ENCODE assay signal across 16 mouse cellular contexts in the genomic region with DNA sequence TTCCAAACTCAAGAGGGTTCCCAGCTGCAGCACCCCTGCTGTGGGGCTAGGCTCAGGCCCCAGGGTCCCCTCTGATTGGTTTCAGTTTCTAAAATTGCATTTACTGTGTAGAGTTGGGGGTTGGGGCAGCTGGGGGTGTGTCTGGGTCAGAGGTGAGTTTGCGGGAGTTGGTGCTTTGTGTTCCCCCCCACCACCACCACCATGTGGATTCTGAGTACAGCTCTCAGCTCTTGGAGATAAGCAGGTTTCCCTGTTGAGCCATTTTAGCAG. TPM values are rescaled to one million over a fixed set of nuclear protein-coding genes. Genes with fewer than 3 reads are reported as not detected.
DNase-seq lines count a peak whose midpoint lies in the region; ATAC-seq and TF ChIP-seq lines count a peak whose summit lies in the region.
"Had no signal": no experiment of that assay in that cellular context is flagged by ENCODE, and none has a peak within 500 bp of the region (broad histone marks: within the 10 kb centered on the region; RNA-seq: fewer than 3 reads in every experiment).

No protein-coding gene starts in this region.

- peaks cover 45% of the 10 kb centered on the region for H3K4me1 ChIP-seq in kidney, embryonic 14.5 days (ENCODE audit: control insufficient read depth, insufficient read depth, low read length)
- peaks cover 34% of the 10 kb centered on the region for H3K4me1 ChIP-seq in midbrain, embryonic 12.5 days
- H3K4me1 ChIP-seq in midbrain, postnatal 0 days (ENCODE audit: insufficient read depth, low read length): 0 out of 2 replicates have a peak, but pooled peaks cover 3% of the 10 kb centered on the region
- H3K4me1 ChIP-seq in liver, embryonic 12.5 days: peaks cover 64% of the 10 kb centered on the region
- H3K4me1 ChIP-seq in stomach, postnatal 0 days (replicated peaks; ENCODE audit: control insufficient read depth, insufficient read depth): no peaks in the 10 kb centered on the region

- no peak overlapping the region for H3K4me3 ChIP-seq in kidney, embryonic 14.5 days (ENCODE audit: low read length)
- H3K4me3 ChIP-seq in midbrain, embryonic 12.5 days: no peak overlapping the region
- H3K4me3 ChIP-seq in midbrain, postnatal 0 days (ENCODE audit: low read depth, low read length): no peak overlapping the region
- no peak overlapping the region for H3K4me3 ChIP-seq in liver, embryonic 12.5 days
- no peak overlapping the region for H3K4me3 ChIP-seq in stomach, postnatal 0 days (ENCODE audit: low read depth, low read length)
- H3K4me3 ChIP-seq: embryonic facial prominence, embryonic 13.5 days; heart, adult 2 months had no signal

- DNase-seq in kidney, postnatal 14 days: no peak
- no peak for DNase-seq in midbrain, postnatal 0 days (ENCODE audit: low spot score)
- no peak for DNase-seq in stomach, postnatal 0 days (ENCODE audit: low spot score)
- DNase-seq in adrenal gland, postnatal 36 days: no peak
- DNase-seq: adrenal gland, postnatal 25 days; cerebellum, adult 2 months; gastrocnemius, postnatal 10 days; heart, adult 2 months; lung, postnatal 14 days; thymus, postnatal 36 days had no signal

- H3K9me3 ChIP-seq in kidney, embryonic 14.5 days (ENCODE audit: control insufficient read depth, low read length): no peaks in the 10 kb centered on the region
- H3K9me3 ChIP-seq in midbrain, embryonic 12.5 days: no peaks in the 10 kb centered on the region
- H3K9me3 ChIP-seq in midbrain, postnatal 0 days (ENCODE audit: low read length): no peaks in the 10 kb centered on the region
- H3K9me3 ChIP-seq in liver, embryonic 12.5 days (replicated peaks): no peaks in the 10 kb centered on the region
- H3K9me3 ChIP-seq in stomach, postnatal 0 days (ENCODE audit: control insufficient read depth, low read length): no peaks in the 10 kb centered on the region
- H3K9me3 ChIP-seq: embryonic facial prominence, embryonic 13.5 days had no signal

- peak; percentile 73; the same call in 1 of the 2 replicates for ATAC-seq in kidney, embryonic 14.5 days (ENCODE audit: low FRiP score, low TSS enrichment)
- ATAC-seq in midbrain, embryonic 12.5 days (ENCODE audit: low FRiP score, low read depth): peak; percentile 54; the same call in 1 of the 2 replicates
- ATAC-seq in midbrain, postnatal 0 days (ENCODE audit: low FRiP score): no peak
- peak; percentile 41; the same call in 1 of the 2 replicates for ATAC-seq in liver, embryonic 12.5 days
- ATAC-seq in stomach, postnatal 0 days (ENCODE audit: low FRiP score, low TSS enrichment): peak; percentile 32; the same call in 1 of the 2 replicates
- ATAC-seq: hindbrain, postnatal 0 days had no signal

- WGBS in kidney, embryonic 14.5 days: 25% methylated on average over 1 of the region's 1 CpGs
- WGBS in midbrain, embryonic 12.5 days: 30% methylated on average over 1 of the region's 1 CpGs
- 45% methylated on average over 1 of the region's 1 CpGs for WGBS in midbrain, postnatal 0 days
- WGBS in liver, embryonic 12.5 days (ENCODE audit: insufficient replicate concordance): 9% methylated on average over 1 of the region's 1 CpGs
- 27% methylated on average over 1 of the region's 1 CpGs for WGBS in stomach, postnatal 0 days

- no peaks in the 10 kb centered on the region for H3K27me3 ChIP-seq in kidney, embryonic 14.5 days (ENCODE audit: control insufficient read depth, insufficient read depth, low read length)
- H3K27me3 ChIP-seq in midbrain, embryonic 12.5 days: no peaks in the 10 kb centered on the region
- no peaks in the 10 kb centered on the region; the same call in 1 of the 2 replicates for H3K27me3 ChIP-seq in midbrain, postnatal 0 days (ENCODE audit: insufficient read depth, low read length)
- no peaks in the 10 kb centered on the region for H3K27me3 ChIP-seq in liver, embryonic 12.5 days (replicated peaks)
- no peaks in the 10 kb centered on the region for H3K27me3 ChIP-seq in stomach, postnatal 0 days (ENCODE audit: control insufficient read depth, insufficient read depth, low read length)
- H3K27me3 ChIP-seq: embryonic facial prominence, embryonic 13.5 days had no signal

- TF ChIP-seq EP300 in stomach, postnatal 0 days (optimal IDR thresholded peaks at IDR 0.05): no peak

- no peak overlapping the region for H3K9ac ChIP-seq in kidney, embryonic 14.5 days (ENCODE audit: low read depth, low read length)
- H3K9ac ChIP-seq in midbrain, embryonic 12.5 days (replicated peaks): no peak overlapping the region
- H3K9ac ChIP-seq in midbrain, postnatal 0 days (replicated peaks; ENCODE audit: low read length, poor library complexity, severe bottlenecking): no peak overlapping the region
- H3K9ac ChIP-seq in liver, embryonic 12.5 days: no peak overlapping the region
- H3K9ac ChIP-seq in stomach, postnatal 0 days (ENCODE audit: low read length): no peak overlapping the region
- H3K9ac ChIP-seq: embryonic facial prominence, embryonic 13.5 days; liver, embryonic 14.5 days had no signal

- H3K36me3 ChIP-seq in kidney, embryonic 14.5 days (ENCODE audit: control insufficient read depth, insufficient read depth, low read length): peaks cover 8% of the 10 kb centered on the region
- H3K36me3 ChIP-seq in midbrain, embryonic 12.5 days: no peaks in the 10 kb centered on the region
- H3K36me3 ChIP-seq in midbrain, postnatal 0 days (ENCODE audit: insufficient read depth, low read length): no peaks in the 10 kb centered on the region
- H3K36me3 ChIP-seq in liver, embryonic 12.5 days: 0 out of 2 replicates have a peak, but pooled peaks cover 3% of the 10 kb centered on the region
- H3K36me3 ChIP-seq in stomach, postnatal 0 days (ENCODE audit: control insufficient read depth, insufficient read depth, low read length): no peaks in the 10 kb centered on the region

- TF ChIP-seq CTCF in midbrain, postnatal 0 days (IDR thresholded peaks at IDR 0.05): no peak
- no peak for TF ChIP-seq CTCF in stomach, postnatal 0 days (IDR thresholded peaks at IDR 0.05; ENCODE audit: low read depth)

- no peak overlapping the region for H3K4me2 ChIP-seq in kidney, embryonic 14.5 days (replicated peaks; ENCODE audit: low read depth, low read length)
- no peak overlapping the region for H3K4me2 ChIP-seq in midbrain, embryonic 12.5 days (replicated peaks)
- H3K4me2 ChIP-seq in midbrain, postnatal 0 days (ENCODE audit: low read depth, low read length, poor library complexity, severe bottlenecking): no peak overlapping the region
- H3K4me2 ChIP-seq in liver, embryonic 12.5 days: no peak overlapping the region
- no peak overlapping the region for H3K4me2 ChIP-seq in stomach, postnatal 0 days (replicated peaks; ENCODE audit: low read depth)
- H3K4me2 ChIP-seq: embryonic facial prominence, embryonic 13.5 days had no signal

- H3K27ac ChIP-seq in kidney, embryonic 14.5 days (ENCODE audit: low read depth, low read length): peak overlapping the region; percentile 24; the same call in 1 of the 2 replicates
- H3K27ac ChIP-seq in midbrain, embryonic 12.5 days (replicated peaks): 0 out of 2 replicates have a peak overlapping the region, but pooled peaks have one; percentile 32
- no peak overlapping the region for H3K27ac ChIP-seq in midbrain, postnatal 0 days (ENCODE audit: low read depth, low read length)
- peak overlapping the region; percentile 16; the same call in 1 of the 2 replicates for H3K27ac ChIP-seq in liver, embryonic 12.5 days
- no peak overlapping the region for H3K27ac ChIP-seq in stomach, postnatal 0 days (replicated peaks)
- H3K27ac ChIP-seq: heart, adult 2 months; hindbrain, postnatal 0 days; liver, embryonic 14.5 days had no signal

RNA-seq across cellular contexts. Expression of gene Nid2, which starts 15.2 kb away (rescaled TPM):
- polyA plus RNA-seq in kidney, embryonic 14.5 days (2014; fragmentation: Nextera tagmentation; extraction: Ambion mirVana): 74.3 and 95.7 TPM in 2 replicates
- 48.7 and 60.8 TPM in 2 replicates for polyA plus RNA-seq in midbrain, embryonic 12.5 days (2016; fragmentation: Nextera tagmentation; extraction: Ambion mirVana)
- total RNA-seq in midbrain, postnatal 0 days (2014; rRNA removed): 35.2 and 39.0 TPM in 2 replicates
- polyA plus RNA-seq in midbrain, postnatal 0 days (2015; fragmentation: Nextera tagmentation; extraction: Ambion mirVana): 18.6 and 21.3 TPM in 2 replicates
- polyA plus RNA-seq in liver, embryonic 12.5 days (2016; fragmentation: Nextera tagmentation; extraction: Ambion mirVana): 24.1 and 24.2 TPM in 2 replicates
- polyA plus RNA-seq in stomach, postnatal 0 days (2015; fragmentation: Nextera tagmentation; extraction: Ambion mirVana): 13.5 and 16.4 TPM in 2 replicates
- total RNA-seq in adrenal gland, postnatal 36 days (2021): 10 to 100 TPM; 24.8 to 32.8 TPM

RNA-seq across cellular contexts. Expression of gene Rtraf, which starts 57.3 kb away (rescaled TPM):
- polyA plus RNA-seq in kidney, embryonic 14.5 days (2014; fragmentation: Nextera tagmentation; extraction: Ambion mirVana): 230 and 277 TPM in 2 replicates
- polyA plus RNA-seq in midbrain, embryonic 12.5 days (2016; fragmentation: Nextera tagmentation; extraction: Ambion mirVana): 233 and 234 TPM in 2 replicates
- 72.8 and 85.3 TPM in 2 replicates for total RNA-seq in midbrain, postnatal 0 days (2014; rRNA removed)
- 131 and 137 TPM in 2 replicates for polyA plus RNA-seq in midbrain, postnatal 0 days (2015; fragmentation: Nextera tagmentation; extraction: Ambion mirVana)
- 118 and 123 TPM in 2 replicates for polyA plus RNA-seq in liver, embryonic 12.5 days (2016; fragmentation: Nextera tagmentation; extraction: Ambion mirVana)
- polyA plus RNA-seq in stomach, postnatal 0 days (2015; fragmentation: Nextera tagmentation; extraction: Ambion mirVana): 157 TPM in 2 replicates
- total RNA-seq in adrenal gland, postnatal 36 days (2021): 10 to 100 TPM; 74.1 to 76.9 TPM

Comparison
In these comparisons a context has a peak if more than half of its experiments do, and no peak if none do; other contexts are left out.
1. H3K27ac ChIP-seq: peak in kidney, embryonic 14.5 days (single experiment), midbrain, embryonic 12.5 days (single experiment) and liver, embryonic 12.5 days (single experiment); none in midbrain, postnatal 0 days (single experiment) and stomach, postnatal 0 days (single experiment).